Mouse (Mus musculus) thymus, postnatal 36 days (tissue): ENCODE measurements around the gene Man1a.

ENCODE experiments used
- DNase-seq, 2 experiments: peaks; one replicate each; pipeline ENCODE4 v3.0.0; 2022; ENCODE audit warnings: mixed read lengths in 2 of 2

Gene Man1a

GRCm38 (mm10) chr10:54013143-54013791 lies 63.1 kb downstream of the Man1a start:
- no peak for DNase-seq

GRCm38 (mm10) chr10:54009154-54009553 lies 67.3 kb downstream of the Man1a start:
- DNase-seq = peak; percentile 27 to 49

GRCm38 (mm10) chr10:54006868-54007267 lies 69.5 kb downstream of the Man1a start:
- no peak for DNase-seq

- no peak for DNase-seq
Observed at GRCm38 (mm10) chr10:54005847-54006246, 70.6 kb downstream of the Man1a start.

- no peak for DNase-seq
Observed at GRCm38 (mm10) chr10:54002936-54003335, 73.5 kb downstream of the Man1a start.

- DNase-seq = no peak
Observed at GRCm38 (mm10) chr10:53997301-53997700, 79.1 kb downstream of the Man1a start.

- no peak for DNase-seq
Observed at GRCm38 (mm10) chr10:53996216-53996615, 80.2 kb downstream of the Man1a start.

GRCm38 (mm10) chr10:53994591-53994990 lies 81.8 kb downstream of the Man1a start:
- DNase-seq = no peak

GRCm38 (mm10) chr10:53990434-53990833 lies 86.0 kb downstream of the Man1a start:
- DNase-seq = no peak

- DNase-seq = no peak
Observed at GRCm38 (mm10) chr10:53984894-53985293, 91.5 kb downstream of the Man1a start.

GRCm38 (mm10) chr10:53984086-53984485 lies 92.3 kb downstream of the Man1a start:
- no peak for DNase-seq

- DNase-seq = no peak
Observed at GRCm38 (mm10) chr10:53978647-53979046, 97.8 kb downstream of the Man1a start.

GRCm38 (mm10) chr10:53974180-53974579 lies 102.2 kb downstream of the Man1a start:
- DNase-seq = no peak

GRCm38 (mm10) chr10:53959759-53960158 lies 116.7 kb downstream of the Man1a start:
- no peak for DNase-seq

GRCm38 (mm10) chr10:53941597-53941996 lies 134.8 kb downstream of the Man1a start:
- no peak for DNase-seq

GRCm38 (mm10) chr10:53938199-53938598 lies 138.2 kb downstream of the Man1a start:
- DNase-seq = no peak

GRCm38 (mm10) chr10:53936078-53936477 lies 140.3 kb downstream of the Man1a start:
- DNase-seq = no peak

GRCm38 (mm10) chr10:53929722-53930500 lies 146.5 kb downstream of the Man1a start:
- DNase-seq = no peak

GRCm38 (mm10) chr10:53927904-53928303 lies 148.5 kb downstream of the Man1a start:
- no peak for DNase-seq

- DNase-seq = no peak
Observed at GRCm38 (mm10) chr10:53925456-53925855, 151.0 kb downstream of the Man1a start.

GRCm38 (mm10) chr10:53922236-53922635 lies 154.2 kb downstream of the Man1a start:
- DNase-seq = no peak

GRCm38 (mm10) chr10:53917517-53917916 lies 158.9 kb downstream of the Man1a start:
- DNase-seq = no peak

- DNase-seq = no peak
Observed at GRCm38 (mm10) chr10:53915719-53916118, 160.7 kb downstream of the Man1a start.

- DNase-seq = no peak
Observed at GRCm38 (mm10) chr10:53914974-53915609, 161.3 kb downstream of the Man1a start.
